Mouse (Mus musculus): Measurements from ENCODE around the gene Amotl2. TPM values are rescaled to one million over a fixed set of nuclear protein-coding genes. Genes with fewer than 3 reads are reported as not detected.

Amotl2 gene
- polyA plus RNA-seq, 1 experiment from 2014 or later = 110 TPM

GRCm38 (mm10) chr9:102709504-102710135 is 6.9 kb upstream of the Amotl2 start:
- H3K4me3 ChIP-seq = no peak overlapping the region
- H3K27ac ChIP-seq = no peak overlapping the region
- H3K27me3 ChIP-seq = no peaks in the 10 kb centered on the region
- no peaks in the 10 kb centered on the region for H3K9me3 ChIP-seq (replicated peaks)
- peaks cover 15% of the 10 kb centered on the region; the same call in 1 of the 2 replicates for H3K4me1 ChIP-seq
- WGBS = 66% methylated on average over 15 of the region's 15 CpGs
- 0 out of 2 replicates have a peak overlapping the region, but pooled peaks have one; percentile 29 for H3K9ac ChIP-seq
- H3K4me2 ChIP-seq (replicated peaks) = no peak overlapping the region
- H3K36me3 ChIP-seq = no peaks in the 10 kb centered on the region
- ATAC-seq (ENCODE audit: low FRiP score) = no peak

- WGBS = 62% methylated on average over 5 of the region's 5 CpGs
- Histone ChIP-seq H3K9ac (no peak overlapping the region), H3K4me2 (replicated peaks) (no peak overlapping the region), H3K4me1 (peaks cover 24% of the 10 kb centered on the region), H3K9me3 (replicated peaks) (no peaks in the 10 kb centered on the region), H3K36me3 (no peaks in the 10 kb centered on the region), H3K4me3 (no peak overlapping the region), H3K27me3 (0 out of 2 replicates have a peak, but pooled peaks cover under 1% of the 10 kb centered on the region), H3K27ac (no peak overlapping the region)
- ATAC-seq (ENCODE audit: low FRiP score) = no peak
Measured at GRCm38 (mm10) chr9:102710520-102710919, 6.0 kb upstream of the Amotl2 start.

DNA sequence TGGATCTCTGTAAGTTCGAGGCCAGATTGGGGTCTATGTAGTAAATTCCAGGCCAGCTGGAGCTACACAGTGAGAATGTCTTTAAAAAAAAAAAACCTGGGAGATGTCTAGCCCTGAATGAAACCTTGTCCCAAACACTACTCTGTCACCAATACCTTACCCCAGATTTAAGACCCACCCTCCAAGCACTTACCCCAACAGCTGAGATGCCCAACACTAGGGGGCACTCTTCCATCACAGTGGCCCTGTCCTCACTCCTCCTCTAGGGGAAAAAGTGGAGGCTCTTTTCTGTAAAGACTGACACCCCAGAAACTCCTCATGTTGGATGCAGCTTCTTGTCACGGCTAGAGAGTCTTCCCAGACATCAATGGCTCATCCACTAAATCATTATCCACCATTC is 2.7 kb upstream of the Amotl2 start:
- H3K4me2 ChIP-seq (replicated peaks) = no peak overlapping the region
- no peaks in the 10 kb centered on the region for H3K36me3 ChIP-seq
- H3K27ac ChIP-seq = no peak overlapping the region
- H3K9me3 ChIP-seq (replicated peaks) = no peaks in the 10 kb centered on the region
- no peak for ATAC-seq (ENCODE audit: low FRiP score)
- H3K4me1 ChIP-seq = peaks cover 35% of the 10 kb centered on the region
- no peak overlapping the region for H3K4me3 ChIP-seq
- WGBS = 53% methylated on average over 2 of the region's 2 CpGs
- no peak overlapping the region for H3K9ac ChIP-seq
- H3K27me3 ChIP-seq = 0 out of 2 replicates have a peak, but pooled peaks cover 2% of the 10 kb centered on the region

GRCm38 (mm10) chr9:102714893-102715505 is 1.5 kb upstream of the Amotl2 start:
- 0 out of 2 replicates have a peak overlapping the region, but pooled peaks have one; percentile 49 for H3K27ac ChIP-seq
- H3K4me3 ChIP-seq = no peak overlapping the region
- 10% methylated on average over 7 of the region's 7 CpGs for WGBS
- H3K9ac ChIP-seq = no peak overlapping the region
- 0 out of 2 replicates have a peak, but pooled peaks cover 2% of the 10 kb centered on the region for H3K27me3 ChIP-seq
- H3K4me1 ChIP-seq = peaks cover 34% of the 10 kb centered on the region
- no peak overlapping the region; the same call in 1 of the 2 replicates for H3K4me2 ChIP-seq (replicated peaks)
- peaks cover under 1% of the 10 kb centered on the region for H3K36me3 ChIP-seq
- no peak for ATAC-seq (ENCODE audit: low FRiP score)
- no peaks in the 10 kb centered on the region for H3K9me3 ChIP-seq (replicated peaks)

- Histone ChIP-seq H3K27me3 (0 out of 2 replicates have a peak, but pooled peaks cover 2% of the 10 kb centered on the region), H3K9ac (no peak overlapping the region), H3K36me3 (peaks cover 6% of the 10 kb centered on the region), H3K4me2 (replicated peaks) (no peak overlapping the region; the same call in 1 of the 2 replicates), H3K4me1 (peaks cover 34% of the 10 kb centered on the region), H3K27ac (0 out of 2 replicates have a peak overlapping the region, but pooled peaks have one; percentile 49), H3K4me3 (no peak overlapping the region), H3K9me3 (replicated peaks) (no peaks in the 10 kb centered on the region)
- 49% methylated on average over 2 of the region's 2 CpGs for WGBS
- ATAC-seq (ENCODE audit: low FRiP score) = no peak
Measured at GRCm38 (mm10) chr9:102715506-102715900, 969 bp upstream of the Amotl2 start.

- H3K9ac ChIP-seq = peak overlapping the region; percentile 98
- peaks cover 20% of the 10 kb centered on the region for H3K36me3 ChIP-seq
- H3K4me3 ChIP-seq = peak overlapping the region; percentile 80
- under 1% methylated on average over 48 of the region's 50 CpGs for WGBS
- H3K27ac ChIP-seq = peak overlapping the region; percentile 98
- no peaks in the 10 kb centered on the region for H3K9me3 ChIP-seq (replicated peaks)
- ATAC-seq (ENCODE audit: low FRiP score) = peak; percentile 82
- peaks cover 52% of the 10 kb centered on the region for H3K4me1 ChIP-seq
- H3K27me3 ChIP-seq = 0 out of 2 replicates have a peak, but pooled peaks cover 2% of the 10 kb centered on the region
- peak overlapping the region; percentile 82 for H3K4me2 ChIP-seq (replicated peaks)
Measured at GRCm38 (mm10) chr9:102717164-102717885, 853 bp downstream of the Amotl2 start.

- H3K4me1 ChIP-seq = peaks cover 59% of the 10 kb centered on the region
- under 1% methylated on average over 52 of the region's 52 CpGs for WGBS
- peak; percentile 57 for ATAC-seq (ENCODE audit: low FRiP score)
Measured at GRCm38 (mm10) chr9:102717886-102718643, 1.6 kb downstream of the Amotl2 start.

DNA sequence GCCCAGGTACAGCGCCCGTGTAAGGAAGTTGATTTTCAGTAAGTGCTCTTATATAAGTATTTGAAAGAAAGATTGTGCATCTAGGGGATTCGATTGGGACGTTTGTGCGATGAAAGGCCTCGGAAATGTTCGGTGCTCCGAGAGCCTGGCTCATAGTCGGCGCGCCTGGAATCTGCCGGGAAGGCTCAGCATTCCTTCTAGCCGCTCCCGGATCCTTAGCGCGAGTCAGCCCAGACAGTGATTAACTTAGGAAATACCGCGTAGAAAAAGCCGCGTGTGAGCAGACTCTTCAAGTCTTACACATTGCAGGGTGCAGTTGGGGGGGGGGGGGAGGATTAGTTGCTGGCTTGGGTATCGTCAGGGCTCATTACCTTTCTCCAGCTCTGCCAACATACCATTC is 2.2 kb downstream of the Amotl2 start:
- Histone ChIP-seq H3K27me3 (0 out of 2 replicates have a peak, but pooled peaks cover 2% of the 10 kb centered on the region), H3K4me2 (replicated peaks) (peak overlapping the region; percentile 82), H3K27ac (peak overlapping the region; percentile 98), H3K9ac (peak overlapping the region; percentile 98), H3K36me3 (peaks cover 34% of the 10 kb centered on the region), H3K4me3 (peak overlapping the region; percentile 80), H3K4me1 (peaks cover 65% of the 10 kb centered on the region), H3K9me3 (replicated peaks) (no peaks in the 10 kb centered on the region)
- under 1% methylated on average over 20 of the region's 21 CpGs for WGBS
- ATAC-seq (ENCODE audit: low FRiP score) = no peak

More at GRCm38 (mm10) chr9:102717886-102718643, 1.6 kb downstream of the Amotl2 start:
- H3K4me2 ChIP-seq (replicated peaks) = peak overlapping the region; percentile 82
- peak overlapping the region; percentile 80 for H3K4me3 ChIP-seq
- peak overlapping the region; percentile 98 for H3K27ac ChIP-seq
- H3K27me3 ChIP-seq = 0 out of 2 replicates have a peak, but pooled peaks cover 2% of the 10 kb centered on the region
- no peaks in the 10 kb centered on the region for H3K9me3 ChIP-seq (replicated peaks)
- H3K9ac ChIP-seq = peak overlapping the region; percentile 98
- peaks cover 27% of the 10 kb centered on the region for H3K36me3 ChIP-seq

DNA sequence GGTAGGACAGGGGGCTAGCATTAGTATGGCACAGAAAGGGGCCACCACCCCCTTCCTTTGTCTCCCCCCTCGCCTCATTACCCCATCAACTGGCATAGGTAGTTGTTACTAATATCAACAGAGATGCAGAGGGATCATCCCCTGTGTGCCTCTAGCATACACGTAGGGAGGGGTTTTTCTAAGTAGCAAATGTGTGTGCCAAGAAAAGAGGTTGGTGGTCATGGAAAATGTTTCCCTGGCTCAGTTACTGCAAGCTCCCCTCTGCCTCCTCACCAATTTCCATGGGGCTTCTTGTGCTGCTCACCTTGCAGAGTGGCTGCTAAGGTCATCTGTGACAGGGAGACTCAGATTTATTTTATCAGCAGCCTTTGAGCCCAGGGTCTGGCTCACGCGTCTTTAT is 2.6 kb downstream of the Amotl2 start:
- Histone ChIP-seq H3K4me2 (replicated peaks) (peak overlapping the region; percentile 82), H3K9ac (peak overlapping the region; percentile 98), H3K36me3 (peaks cover 38% of the 10 kb centered on the region), H3K27ac (peak overlapping the region; percentile 98), H3K9me3 (replicated peaks) (no peaks in the 10 kb centered on the region), H3K4me3 (peak overlapping the region; percentile 80), H3K4me1 (peaks cover 69% of the 10 kb centered on the region), H3K27me3 (0 out of 2 replicates have a peak, but pooled peaks cover 2% of the 10 kb centered on the region)
- ATAC-seq (ENCODE audit: low FRiP score) = no peak
- WGBS = 3% methylated on average over 4 of the region's 4 CpGs

- Histone ChIP-seq H3K27ac (peak overlapping the region; percentile 98), H3K9me3 (replicated peaks) (no peaks in the 10 kb centered on the region), H3K36me3 (peaks cover 47% of the 10 kb centered on the region), H3K4me3 (peak overlapping the region; percentile 80), H3K9ac (peak overlapping the region; percentile 98), H3K4me1 (peaks cover 73% of the 10 kb centered on the region), H3K27me3 (0 out of 2 replicates have a peak, but pooled peaks cover 2% of the 10 kb centered on the region), H3K4me2 (replicated peaks) (peak overlapping the region; percentile 82)
- ATAC-seq (ENCODE audit: low FRiP score) = no peak
- WGBS = 62% methylated on average over 17 of the region's 17 CpGs
Measured at GRCm38 (mm10) chr9:102719936-102720566, 3.6 kb downstream of the Amotl2 start.

- H3K9me3 ChIP-seq (replicated peaks) = no peaks in the 10 kb centered on the region
- H3K27ac ChIP-seq = peak overlapping the region; percentile 98; the same call in 1 of the 2 replicates
- H3K36me3 ChIP-seq = peaks cover 53% of the 10 kb centered on the region
- H3K9ac ChIP-seq = peak overlapping the region; percentile 98
- peaks cover 73% of the 10 kb centered on the region for H3K4me1 ChIP-seq
- WGBS = 52% methylated on average over 18 of the region's 18 CpGs
- H3K4me2 ChIP-seq (replicated peaks) = peak overlapping the region; percentile 82
- H3K4me3 ChIP-seq = peak overlapping the region; percentile 80
- no peak for ATAC-seq (ENCODE audit: low FRiP score)
- H3K27me3 ChIP-seq = 0 out of 2 replicates have a peak, but pooled peaks cover under 1% of the 10 kb centered on the region
Measured at GRCm38 (mm10) chr9:102720567-102721167, 4.2 kb downstream of the Amotl2 start.
